Mouse (Mus musculus): ENCODE results near the gene Slx4ip. TPM values are rescaled to one million over a fixed set of nuclear protein-coding genes. Genes with fewer than 3 reads are reported as not detected.

Gene Slx4ip
- polyA plus RNA-seq, 1 experiment = 1.4 TPM

DNA sequence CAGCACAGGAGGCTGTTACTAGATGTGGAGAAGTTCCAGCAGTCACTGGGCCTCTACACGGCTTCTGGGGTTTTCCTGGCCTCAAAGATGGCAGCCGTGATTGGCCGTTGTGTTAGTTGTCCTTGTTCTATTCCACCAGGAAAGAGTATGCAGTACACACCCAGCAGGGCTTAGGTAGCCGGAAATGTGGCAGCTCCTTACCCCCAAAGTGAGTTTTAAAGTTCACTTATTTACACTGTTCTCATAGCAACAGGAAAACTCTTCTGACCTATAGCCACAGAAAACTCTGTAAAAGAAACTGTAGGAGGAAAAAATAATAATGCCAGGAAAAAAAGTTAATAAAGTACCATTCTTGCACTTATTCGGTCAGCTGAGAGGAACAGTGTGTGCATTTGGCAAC is 55.3 kb downstream of the Slx4ip start:
- Histone ChIP-seq H3K27me3 (ENCODE audit: control insufficient read depth, insufficient read depth, low read length) (no peaks in the 10 kb centered on the region), H3K4me1 (replicated peaks; ENCODE audit: control insufficient read depth, insufficient read depth, low read length) (peaks cover 3% of the 10 kb centered on the region), H3K27ac (ENCODE audit: control insufficient read depth, insufficient read depth, low read length) (no peak overlapping the region), H3K4me3 (ENCODE audit: control insufficient read depth, insufficient read depth, low read length) (no peak overlapping the region), H3K36me3 (ENCODE audit: control insufficient read depth, insufficient read depth, low read length) (no peaks in the 10 kb centered on the region)
- TF ChIP-seq POLR2A (IDR thresholded peaks at IDR 0.05; ENCODE audit: control insufficient read depth, extremely low read depth, insufficient read depth, low read length, poor library complexity) = no peak
- TF ChIP-seq CTCF (IDR thresholded peaks at IDR 0.05; ENCODE audit: borderline replicate concordance, control insufficient read depth, extremely low read depth, insufficient read depth, low read length, poor library complexity) = no peak
- no peak for DNase-seq
- WGBS = 94% methylated on average over 5 of the region's 5 CpGs

DNA sequence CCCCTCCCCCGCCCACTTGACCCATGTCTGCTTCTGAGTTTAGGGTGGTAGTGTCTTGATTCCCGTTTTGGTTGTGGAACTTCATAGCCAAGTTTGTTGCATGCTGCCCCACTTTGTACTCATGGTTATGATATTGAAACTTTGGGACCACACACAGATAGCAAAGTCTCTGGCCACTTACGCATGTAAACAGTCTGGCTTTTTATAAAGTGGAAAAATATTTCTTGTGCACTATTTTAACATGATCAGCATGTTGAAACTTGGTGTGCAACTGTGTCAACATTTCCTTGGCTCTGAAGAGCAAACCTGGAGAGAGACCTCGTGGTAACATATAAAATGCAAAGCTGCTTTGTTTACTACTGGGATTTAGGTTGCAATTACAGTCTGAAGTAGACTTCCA is 56.5 kb downstream of the Slx4ip start:
- TF ChIP-seq POLR2A (IDR thresholded peaks at IDR 0.05; ENCODE audit: control insufficient read depth, extremely low read depth, insufficient read depth, low read length, poor library complexity) (no peak), CTCF (IDR thresholded peaks at IDR 0.05; ENCODE audit: borderline replicate concordance, control insufficient read depth, extremely low read depth, insufficient read depth, low read length, poor library complexity) (no peak)
- DNase-seq = no peak
- 87% methylated on average over 4 of the region's 4 CpGs for WGBS
- H3K4me1 ChIP-seq (replicated peaks; ENCODE audit: control insufficient read depth, insufficient read depth, low read length) = peaks cover 3% of the 10 kb centered on the region
- H3K36me3 ChIP-seq (ENCODE audit: control insufficient read depth, insufficient read depth, low read length) = no peaks in the 10 kb centered on the region
- no peak overlapping the region for H3K27ac ChIP-seq (ENCODE audit: control insufficient read depth, insufficient read depth, low read length)
- H3K27me3 ChIP-seq (ENCODE audit: control insufficient read depth, insufficient read depth, low read length) = no peaks in the 10 kb centered on the region
- no peak overlapping the region for H3K4me3 ChIP-seq (ENCODE audit: control insufficient read depth, insufficient read depth, low read length)

DNA sequence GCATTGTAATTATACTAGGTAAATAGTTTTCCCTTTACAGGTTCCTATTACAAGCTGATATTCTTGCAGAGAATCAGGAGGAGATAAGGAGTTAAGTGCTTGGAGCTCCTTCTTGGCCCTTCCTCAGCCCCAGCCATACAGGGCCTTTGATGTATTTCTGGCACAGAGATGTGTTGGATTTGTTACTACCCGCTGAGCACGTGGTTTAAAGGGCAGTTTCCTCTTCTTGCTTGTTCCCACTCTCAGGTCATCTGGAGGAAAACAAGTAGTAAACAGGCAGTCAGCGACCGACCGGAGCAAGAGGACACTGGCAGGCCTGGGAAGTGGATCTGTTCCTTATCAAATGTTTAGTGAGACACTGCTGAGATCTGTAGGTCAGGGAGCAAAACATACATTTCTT is 56.9 kb downstream of the Slx4ip start:
- H3K27ac ChIP-seq (ENCODE audit: control insufficient read depth, insufficient read depth, low read length) = no peak overlapping the region

GRCm38 (mm10) chr2:136952238-136952637 is 61.2 kb downstream of the Slx4ip start:
- no peaks in the 10 kb centered on the region for H3K27me3 ChIP-seq (ENCODE audit: control insufficient read depth, insufficient read depth, low read length)
- no peaks in the 10 kb centered on the region for H3K36me3 ChIP-seq (ENCODE audit: control insufficient read depth, insufficient read depth, low read length)
- no peak for TF ChIP-seq POLR2A (IDR thresholded peaks at IDR 0.05; ENCODE audit: control insufficient read depth, extremely low read depth, insufficient read depth, low read length, poor library complexity)
- TF ChIP-seq CTCF (IDR thresholded peaks at IDR 0.05; ENCODE audit: borderline replicate concordance, control insufficient read depth, extremely low read depth, insufficient read depth, low read length, poor library complexity) = no peak
- H3K4me3 ChIP-seq (ENCODE audit: control insufficient read depth, insufficient read depth, low read length) = no peak overlapping the region
- H3K4me1 ChIP-seq (replicated peaks; ENCODE audit: control insufficient read depth, insufficient read depth, low read length) = peaks cover 3% of the 10 kb centered on the region
- 86% methylated on average over 1 of the region's 1 CpGs for WGBS
- no peak overlapping the region for H3K27ac ChIP-seq (ENCODE audit: control insufficient read depth, insufficient read depth, low read length)
- no peak for DNase-seq

More for the DNA sequence above, 56.9 kb downstream of the Slx4ip start:
- Histone ChIP-seq H3K36me3 (ENCODE audit: control insufficient read depth, insufficient read depth, low read length) (no peaks in the 10 kb centered on the region), H3K4me3 (ENCODE audit: control insufficient read depth, insufficient read depth, low read length) (no peak overlapping the region), H3K27me3 (ENCODE audit: control insufficient read depth, insufficient read depth, low read length) (no peaks in the 10 kb centered on the region), H3K4me1 (replicated peaks; ENCODE audit: control insufficient read depth, insufficient read depth, low read length) (peaks cover 3% of the 10 kb centered on the region)
- DNase-seq = no peak
- WGBS = 55% methylated on average over 5 of the region's 5 CpGs
- TF ChIP-seq POLR2A (IDR thresholded peaks at IDR 0.05; ENCODE audit: control insufficient read depth, extremely low read depth, insufficient read depth, low read length, poor library complexity) = no peak
- no peak for TF ChIP-seq CTCF (IDR thresholded peaks at IDR 0.05; ENCODE audit: borderline replicate concordance, control insufficient read depth, extremely low read depth, insufficient read depth, low read length, poor library complexity)

- H3K4me1 ChIP-seq (replicated peaks; ENCODE audit: control insufficient read depth, insufficient read depth, low read length) = no peaks in the 10 kb centered on the region
- H3K4me3 ChIP-seq (ENCODE audit: control insufficient read depth, insufficient read depth, low read length) = no peak overlapping the region
- no peak overlapping the region for H3K27ac ChIP-seq (ENCODE audit: control insufficient read depth, insufficient read depth, low read length)
- no peaks in the 10 kb centered on the region for H3K36me3 ChIP-seq (ENCODE audit: control insufficient read depth, insufficient read depth, low read length)
- H3K27me3 ChIP-seq (ENCODE audit: control insufficient read depth, insufficient read depth, low read length) = no peaks in the 10 kb centered on the region
- no peak for TF ChIP-seq CTCF (IDR thresholded peaks at IDR 0.05; ENCODE audit: borderline replicate concordance, control insufficient read depth, extremely low read depth, insufficient read depth, low read length, poor library complexity)
- TF ChIP-seq POLR2A (IDR thresholded peaks at IDR 0.05; ENCODE audit: control insufficient read depth, extremely low read depth, insufficient read depth, low read length, poor library complexity) = no peak
- 94% methylated on average over 9 of the region's 9 CpGs for WGBS
- DNase-seq = no peak
Measured at GRCm38 (mm10) chr2:136955726-136956571, 64.9 kb downstream of the Slx4ip start.

DNA sequence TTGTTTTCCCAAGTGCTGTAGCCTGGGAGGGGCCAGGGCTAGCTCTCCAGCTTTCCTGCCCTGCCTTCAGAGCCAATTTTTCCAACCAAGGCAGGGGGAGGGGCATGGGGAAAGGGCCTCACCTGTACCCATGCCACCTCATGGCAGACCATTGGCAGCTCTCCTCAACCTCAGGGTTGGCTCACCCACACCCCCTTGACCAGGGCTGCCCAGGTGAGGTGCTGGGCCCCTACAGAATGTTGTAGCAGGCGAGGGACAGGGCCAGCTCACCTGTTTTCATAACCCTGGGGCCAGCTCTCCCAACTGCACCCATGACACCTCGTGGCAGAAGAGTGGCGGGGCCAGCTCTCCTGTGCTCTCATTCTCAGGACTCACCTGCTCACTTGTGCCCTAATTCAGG is 67.7 kb downstream of the Slx4ip start:
- Histone ChIP-seq H3K4me3 (ENCODE audit: control insufficient read depth, insufficient read depth, low read length) (no peak overlapping the region), H3K36me3 (ENCODE audit: control insufficient read depth, insufficient read depth, low read length) (no peaks in the 10 kb centered on the region), H3K27ac (ENCODE audit: control insufficient read depth, insufficient read depth, low read length) (no peak overlapping the region), H3K4me1 (replicated peaks; ENCODE audit: control insufficient read depth, insufficient read depth, low read length) (no peaks in the 10 kb centered on the region), H3K27me3 (ENCODE audit: control insufficient read depth, insufficient read depth, low read length) (no peaks in the 10 kb centered on the region)
- TF ChIP-seq CTCF (IDR thresholded peaks at IDR 0.05; ENCODE audit: borderline replicate concordance, control insufficient read depth, extremely low read depth, insufficient read depth, low read length, poor library complexity) (no peak), POLR2A (IDR thresholded peaks at IDR 0.05; ENCODE audit: control insufficient read depth, extremely low read depth, insufficient read depth, low read length, poor library complexity) (no peak)
- 96% methylated on average over 3 of the region's 3 CpGs for WGBS
- no peak for DNase-seq

Data from thymus, adult 2 months (tissue).